Comparison of ENCODE assay signal across 26 mouse cellular contexts in the genomic region with DNA sequence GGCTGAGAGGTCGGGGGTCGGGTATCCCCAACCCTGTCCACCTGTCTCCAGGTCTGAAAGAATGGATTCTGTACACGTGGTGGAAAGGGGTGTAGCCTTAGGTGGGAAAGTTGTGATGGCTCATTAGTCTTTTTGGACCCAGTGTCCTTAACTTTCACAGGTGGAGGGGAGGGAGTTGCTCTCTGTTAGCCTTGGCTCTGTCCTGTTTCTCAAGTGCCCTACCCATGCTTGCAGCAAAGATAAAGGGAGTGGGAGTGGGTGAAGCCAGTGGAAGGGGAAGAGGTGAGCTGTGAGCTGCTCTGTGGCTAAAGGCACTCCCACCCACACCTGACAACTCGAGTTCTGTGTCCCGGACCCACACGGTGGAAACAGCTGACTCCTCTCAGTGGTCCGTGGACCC. TPM values are rescaled to one million over a fixed set of nuclear protein-coding genes. Genes with fewer than 3 reads are reported as not detected.
"Had no signal": no experiment of that assay in that cellular context is flagged by ENCODE, and none has a peak within 500 bp of the region (broad histone marks: within the 10 kb centered on the region; RNA-seq: fewer than 3 reads in every experiment).

No protein-coding gene starts in this region.

- H3K36me3 ChIP-seq: heart, embryonic 10.5 days; heart, embryonic 12.5 days; hindbrain, embryonic 10.5 days; hindbrain, embryonic 12.5 days; intestine, embryonic 15.5 days; limb, embryonic 10.5 days; limb, embryonic 12.5 days had no signal

- DNase-seq: gastrocnemius, postnatal 14 days; heart, adult 18-20 months; heart, postnatal 10 days; heart, postnatal 4 days; kidney, adult 18-20 months; kidney, adult 8-10 months; kidney, postnatal 10 days; kidney, postnatal 25 days; kidney, postnatal 4 days had no signal

- H3K4me2 ChIP-seq: hindbrain, embryonic 12.5 days; hindbrain, embryonic 14.5 days; intestine, embryonic 15.5 days had no signal

- H3K9me3 ChIP-seq: heart, embryonic 10.5 days; heart, embryonic 12.5 days; hindbrain, embryonic 10.5 days; hindbrain, embryonic 12.5 days; intestine, embryonic 15.5 days; limb, embryonic 10.5 days; limb, embryonic 12.5 days had no signal

- ATAC-seq: forebrain, embryonic 16.5 days; inflammation-experienced regulatory T-cells, adult 6 months; intestine, postnatal 0 days had no signal

- H3K4me3 ChIP-seq: heart, embryonic 12.5 days; hindbrain, embryonic 10.5 days; hindbrain, embryonic 12.5 days; intestine, embryonic 15.5 days; layer of hippocampus, adult 2 months; left cerebral cortex, adult 2 months; limb, embryonic 10.5 days; limb, embryonic 12.5 days had no signal

- H3K9ac ChIP-seq: heart, embryonic 12.5 days; hindbrain, embryonic 12.5 days; hindbrain, embryonic 14.5 days; intestine, embryonic 15.5 days; limb, embryonic 12.5 days had no signal

- H3K27me3 ChIP-seq: heart, embryonic 12.5 days; intestine, embryonic 15.5 days had no signal

- H3K27ac ChIP-seq: hindbrain, embryonic 10.5 days; hindbrain, embryonic 12.5 days; hindbrain, embryonic 14.5 days; intestine, embryonic 15.5 days; layer of hippocampus, adult 2 months; left cerebral cortex, adult 2 months; limb, embryonic 12.5 days had no signal

RNA-seq across cellular contexts. Expression of a gene that starts 20.2 kb away (rescaled TPM):
- polyA plus RNA-seq: forebrain, embryonic 16.5 days; frontal cortex, adult 2 months; heart, embryonic 10.5 days; hindbrain, embryonic 10.5 days; hindbrain, embryonic 12.5 days; hindbrain, embryonic 14.5 days; hindbrain, embryonic 16.5 days; inflammation-experienced regulatory T-cells, adult 6 months; intestine, embryonic 15.5 days; intestine, postnatal 0 days; kidney, embryonic 14.5 days; kidney, embryonic 16.5 days; limb, embryonic 10.5 days; limb, embryonic 12.5 days had no signal
